Mouse (Mus musculus): ENCODE results near the gene Abcg8. TPM values are rescaled to one million over a fixed set of nuclear protein-coding genes. Genes with fewer than 3 reads are reported as not detected.
A peak's percentile ranks its signal among the peaks of the same experiment; 100 is the strongest.

Abcg8 gene
- polyA plus RNA-seq, 1 experiment from 2014 or later = 47.4 TPM

DNA sequence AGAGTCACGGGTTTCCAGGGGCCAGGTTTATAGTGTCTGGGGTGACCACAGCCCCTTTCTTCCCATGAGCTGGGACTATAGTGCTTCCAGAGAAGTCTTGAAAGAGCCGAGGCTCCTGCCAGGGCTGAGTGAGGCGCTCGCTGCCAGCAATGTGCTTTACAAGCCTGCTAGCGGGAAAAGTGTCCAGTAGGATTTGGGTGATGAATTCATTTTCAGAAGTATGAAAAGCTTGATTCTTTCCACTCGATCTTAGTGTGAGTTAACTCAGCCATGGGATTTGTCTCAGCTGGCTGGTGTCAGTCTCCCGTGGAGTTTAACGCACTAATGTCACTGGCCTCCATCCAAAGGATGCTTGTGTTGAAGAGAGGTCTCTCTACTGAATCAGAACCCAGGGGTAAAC lies 39.8 kb upstream of the Abcg8 start:
- H3K27me3 ChIP-seq (replicated peaks; ENCODE audit: control insufficient read depth, insufficient read depth, low read length) = no peaks in the 10 kb centered on the region

DNA sequence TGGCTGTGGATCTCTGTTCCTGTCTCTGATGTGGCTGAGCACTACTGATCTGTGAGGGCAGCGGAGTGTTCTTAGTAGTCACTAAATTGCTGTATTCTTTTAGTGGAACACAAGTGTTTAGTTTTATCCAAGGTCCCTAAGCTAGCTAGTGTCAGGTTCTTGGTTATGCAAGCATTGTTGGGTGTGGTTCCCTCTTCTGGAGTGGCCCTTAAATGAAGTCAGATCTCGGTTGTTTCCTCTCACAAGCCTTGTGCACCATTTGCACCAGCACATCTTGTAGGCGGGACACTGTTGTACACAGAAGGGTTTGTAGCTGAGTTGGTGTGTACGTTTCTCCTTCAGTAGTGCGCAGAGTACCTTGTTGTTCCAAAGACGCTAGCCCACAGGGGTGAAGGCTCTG lies 38.1 kb upstream of the Abcg8 start:
- H3K4me2 ChIP-seq (replicated peaks; ENCODE audit: low read depth) = no peak overlapping the region
- no peaks in the 10 kb centered on the region for H3K27me3 ChIP-seq (replicated peaks; ENCODE audit: control insufficient read depth, insufficient read depth, low read length)
- H3K27ac ChIP-seq (ENCODE audit: low read depth, low read length) = no peak overlapping the region
- no peak overlapping the region for H3K4me3 ChIP-seq (ENCODE audit: low read depth, low read length)
- no peaks in the 10 kb centered on the region for H3K9me3 ChIP-seq (ENCODE audit: control insufficient read depth)
- WGBS = 83% methylated on average over 6 of the region's 6 CpGs
- TF ChIP-seq CTCF (IDR thresholded peaks at IDR 0.05; ENCODE audit: low read depth) = no peak
- no peak for ATAC-seq
- H3K9ac ChIP-seq (ENCODE audit: low read depth, low read length) = no peak overlapping the region
- no peaks in the 10 kb centered on the region; the same call in 1 of the 2 replicates for H3K36me3 ChIP-seq (ENCODE audit: control insufficient read depth, insufficient read depth)
- no peaks in the 10 kb centered on the region for H3K4me1 ChIP-seq (replicated peaks; ENCODE audit: control insufficient read depth, insufficient read depth, low read length)

More for the DNA sequence above, 39.8 kb upstream of the Abcg8 start:
- WGBS = 67% methylated on average over 8 of the region's 8 CpGs
- Histone ChIP-seq H3K9ac (ENCODE audit: low read depth, low read length) (no peak overlapping the region), H3K36me3 (ENCODE audit: control insufficient read depth, insufficient read depth) (no peaks in the 10 kb centered on the region; the same call in 1 of the 2 replicates), H3K27ac (ENCODE audit: low read depth, low read length) (no peak overlapping the region), H3K4me1 (replicated peaks; ENCODE audit: control insufficient read depth, insufficient read depth, low read length) (no peaks in the 10 kb centered on the region), H3K4me3 (ENCODE audit: low read depth, low read length) (no peak overlapping the region), H3K9me3 (ENCODE audit: control insufficient read depth) (no peaks in the 10 kb centered on the region), H3K4me2 (replicated peaks; ENCODE audit: low read depth) (no peak overlapping the region)
- ATAC-seq = no peak
- TF ChIP-seq CTCF (IDR thresholded peaks at IDR 0.05; ENCODE audit: low read depth) = no peak

DNA sequence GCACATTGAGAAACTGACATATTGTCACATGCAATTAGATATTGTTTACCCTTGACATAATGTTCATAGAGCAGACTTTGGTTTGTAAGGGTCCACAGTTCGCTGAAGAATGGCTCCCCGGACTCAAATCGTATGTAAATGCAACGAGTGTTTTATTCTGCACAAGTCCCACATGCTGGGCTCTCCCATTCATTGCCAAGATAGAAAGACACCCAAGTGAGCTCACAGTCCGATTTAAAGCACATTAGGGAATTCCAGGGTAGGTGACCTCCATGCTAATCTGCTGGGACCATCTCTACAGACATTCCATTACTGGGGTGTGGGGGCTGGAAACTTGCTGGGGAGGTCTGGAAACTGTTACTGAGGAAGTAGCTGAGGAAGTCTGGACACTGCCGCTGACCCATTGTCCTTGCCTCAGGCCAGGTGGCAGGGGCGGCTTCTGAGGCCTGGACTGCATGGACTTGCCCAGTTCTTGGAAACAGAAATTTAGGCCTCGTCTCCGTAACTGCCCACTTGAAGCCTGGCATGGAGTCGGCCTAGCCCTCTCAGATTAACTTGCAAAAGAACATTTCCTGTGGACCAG lies 36.2 kb upstream of the Abcg8 start:
- Histone ChIP-seq H3K4me3 (ENCODE audit: low read depth, low read length) (no peak overlapping the region), H3K36me3 (ENCODE audit: control insufficient read depth, insufficient read depth) (no peaks in the 10 kb centered on the region), H3K4me1 (replicated peaks; ENCODE audit: control insufficient read depth, insufficient read depth, low read length) (no peaks in the 10 kb centered on the region), H3K9me3 (ENCODE audit: control insufficient read depth) (no peaks in the 10 kb centered on the region), H3K9ac (ENCODE audit: low read depth, low read length) (no peak overlapping the region), H3K27me3 (replicated peaks; ENCODE audit: control insufficient read depth, insufficient read depth, low read length) (no peaks in the 10 kb centered on the region), H3K4me2 (replicated peaks; ENCODE audit: low read depth) (no peak overlapping the region), H3K27ac (ENCODE audit: low read depth, low read length) (no peak overlapping the region)
- no peak for ATAC-seq
- TF ChIP-seq CTCF (IDR thresholded peaks at IDR 0.05; ENCODE audit: low read depth) = no peak
- WGBS = 81% methylated on average over 10 of the region's 10 CpGs

DNA sequence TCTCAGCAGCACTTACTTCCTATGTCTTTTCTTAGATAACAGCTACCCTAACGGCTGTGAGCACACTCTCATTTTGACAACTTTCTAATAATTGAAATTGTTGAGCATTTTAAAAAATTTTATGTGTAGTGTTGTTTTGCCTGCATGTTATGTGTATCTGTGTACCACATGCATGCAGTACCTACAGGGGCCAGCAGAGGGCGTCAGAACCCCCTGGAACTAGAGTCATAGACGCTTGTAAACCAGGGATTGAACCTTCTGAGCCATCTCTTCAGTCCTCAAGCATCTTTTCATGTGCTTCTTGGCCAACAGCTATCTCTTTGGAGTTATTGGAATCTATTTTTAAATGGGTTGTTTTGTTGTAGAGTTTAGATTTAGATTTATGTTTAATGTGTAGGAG lies 34.2 kb upstream of the Abcg8 start:
- peak; percentile 91 for TF ChIP-seq CTCF (IDR thresholded peaks at IDR 0.05; ENCODE audit: low read depth)
- Histone ChIP-seq H3K4me2 (replicated peaks; ENCODE audit: low read depth) (no peak overlapping the region), H3K27ac (ENCODE audit: low read depth, low read length) (no peak overlapping the region), H3K9ac (ENCODE audit: low read depth, low read length) (no peak overlapping the region), H3K4me1 (replicated peaks; ENCODE audit: control insufficient read depth, insufficient read depth, low read length) (peaks cover 1% of the 10 kb centered on the region; the same call in 1 of the 2 replicates), H3K36me3 (ENCODE audit: control insufficient read depth, insufficient read depth) (no peaks in the 10 kb centered on the region), H3K4me3 (ENCODE audit: low read depth, low read length) (no peak overlapping the region), H3K27me3 (replicated peaks; ENCODE audit: control insufficient read depth, insufficient read depth, low read length) (no peaks in the 10 kb centered on the region), H3K9me3 (ENCODE audit: control insufficient read depth) (no peaks in the 10 kb centered on the region)
- 44% methylated on average over 3 of the region's 3 CpGs for WGBS
- no peak for ATAC-seq

DNA sequence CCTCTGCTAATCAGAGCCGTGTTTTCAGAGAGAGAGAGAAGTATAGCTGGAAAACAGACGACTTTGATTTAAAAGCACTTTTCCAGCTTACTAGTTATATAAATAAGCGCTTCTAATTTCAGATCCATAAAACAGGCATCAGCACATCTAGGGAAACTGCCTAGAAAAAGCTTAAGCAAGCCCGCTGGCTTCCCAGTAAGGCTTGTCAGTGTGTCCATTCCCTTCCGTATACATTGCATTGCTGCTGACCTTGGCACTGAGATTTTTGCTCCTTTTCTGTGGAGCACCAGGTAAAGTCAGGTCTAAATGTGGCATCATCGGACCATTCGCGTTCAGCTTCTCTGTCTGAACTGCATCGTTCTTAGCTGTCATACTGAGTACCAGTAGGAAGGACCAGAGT lies 33.8 kb upstream of the Abcg8 start:
- Histone ChIP-seq H3K4me1 (replicated peaks; ENCODE audit: control insufficient read depth, insufficient read depth, low read length) (peaks cover 5% of the 10 kb centered on the region; the same call in 1 of the 2 replicates), H3K4me3 (ENCODE audit: low read depth, low read length) (no peak overlapping the region), H3K4me2 (replicated peaks; ENCODE audit: low read depth) (no peak overlapping the region), H3K27me3 (replicated peaks; ENCODE audit: control insufficient read depth, insufficient read depth, low read length) (no peaks in the 10 kb centered on the region), H3K9me3 (ENCODE audit: control insufficient read depth) (no peaks in the 10 kb centered on the region), H3K27ac (ENCODE audit: low read depth, low read length) (no peak overlapping the region), H3K9ac (ENCODE audit: low read depth, low read length) (no peak overlapping the region), H3K36me3 (ENCODE audit: control insufficient read depth, insufficient read depth) (no peaks in the 10 kb centered on the region)
- ATAC-seq = no peak
- no peak for TF ChIP-seq CTCF (IDR thresholded peaks at IDR 0.05; ENCODE audit: low read depth)
- WGBS = 81% methylated on average over 9 of the region's 9 CpGs

DNA sequence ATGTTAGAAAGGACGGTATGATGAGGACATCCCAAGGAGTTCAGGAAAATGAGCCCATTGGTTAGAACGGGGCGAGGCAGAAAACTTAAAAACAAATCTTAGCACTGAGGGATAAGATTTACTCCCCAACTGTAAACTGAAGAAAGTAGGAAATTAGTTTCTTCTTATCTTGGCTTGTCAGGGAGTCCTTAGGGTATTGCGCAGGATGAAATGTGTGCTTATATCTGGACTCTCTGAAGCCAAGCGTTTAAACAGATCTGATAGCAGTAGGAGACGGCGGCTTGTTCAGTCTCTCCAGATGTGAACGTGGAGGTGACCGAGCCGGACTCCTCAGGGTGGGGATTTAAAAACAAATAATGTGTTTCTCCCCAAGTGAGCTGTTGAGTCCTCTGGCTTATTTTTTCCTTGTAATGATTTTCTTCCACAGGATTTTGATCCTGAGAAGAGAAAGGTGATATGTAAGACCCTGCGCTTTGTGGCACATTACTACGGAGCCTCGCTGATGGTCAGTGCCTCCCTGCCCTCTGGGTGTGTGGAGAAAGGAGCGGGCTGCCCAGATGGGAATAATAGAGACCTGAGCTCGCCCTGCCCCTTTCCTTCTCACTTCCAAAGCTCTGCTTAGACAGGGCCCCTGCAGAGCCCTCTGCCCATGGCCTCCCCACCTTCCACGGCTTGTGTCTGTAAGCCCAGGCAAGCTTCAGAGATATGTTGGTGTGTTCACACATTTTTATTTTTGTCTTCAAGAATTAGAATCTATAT lies 31.6 kb upstream of the Abcg8 start:
- Histone ChIP-seq H3K4me1 (replicated peaks; ENCODE audit: control insufficient read depth, insufficient read depth, low read length) (peaks cover 8% of the 10 kb centered on the region), H3K27me3 (replicated peaks; ENCODE audit: control insufficient read depth, insufficient read depth, low read length) (no peaks in the 10 kb centered on the region), H3K4me2 (replicated peaks; ENCODE audit: low read depth) (no peak overlapping the region), H3K9me3 (ENCODE audit: control insufficient read depth) (no peaks in the 10 kb centered on the region), H3K4me3 (ENCODE audit: low read depth, low read length) (no peak overlapping the region), H3K9ac (ENCODE audit: low read depth, low read length) (no peak overlapping the region), H3K36me3 (ENCODE audit: control insufficient read depth, insufficient read depth) (no peaks in the 10 kb centered on the region), H3K27ac (ENCODE audit: low read depth, low read length) (no peak overlapping the region)
- no peak for ATAC-seq
- WGBS = 47% methylated on average over 16 of the region's 16 CpGs
- TF ChIP-seq CTCF (IDR thresholded peaks at IDR 0.05; ENCODE audit: low read depth) = no peak

All from intestine, postnatal 0 days (tissue).